Comparison of ENCODE assay signal across 8 mouse cellular contexts in genomic region chr16:8769065-8769464, GRCm38 (mm10). TPM values are rescaled to one million over a fixed set of nuclear protein-coding genes. Genes with fewer than 3 reads are reported as not detected.
DNase-seq lines count a peak whose midpoint lies in the region; ATAC-seq and TF ChIP-seq lines count a peak whose summit lies in the region.

No protein-coding gene starts in this region.

- H3K4me2 ChIP-seq in liver, embryonic 12.5 days, result peak overlapping the region; percentile 67

- H3K9me3 ChIP-seq in heart, embryonic 10.5 days, result no peaks in the 10 kb centered on the region
- no peaks in the 10 kb centered on the region for H3K9me3 ChIP-seq in liver, embryonic 12.5 days (replicated peaks)

- H3K9ac ChIP-seq in liver, embryonic 12.5 days, result peak overlapping the region; percentile 68

- H3K27me3 ChIP-seq in heart, embryonic 10.5 days (ENCODE audit: insufficient read depth, poor library complexity, severe bottlenecking), result 0 out of 2 replicates have a peak, but pooled peaks cover 6% of the 10 kb centered on the region
- peaks cover 10% of the 10 kb centered on the region; the same call in 1 of the 2 replicates for H3K27me3 ChIP-seq in liver, embryonic 12.5 days (replicated peaks)
- H3K27me3 ChIP-seq in splenic B cell, adult 2 months (ENCODE audit: control insufficient read depth, insufficient read depth, low read length, poor library complexity, severe bottlenecking), result no peaks in the 10 kb centered on the region

- H3K27ac ChIP-seq in embryonic fibroblast, embryonic 13.5 days (ENCODE audit: insufficient read depth, low read length), result no peak overlapping the region
- no peak overlapping the region for H3K27ac ChIP-seq in heart, embryonic 10.5 days
- peak overlapping the region; percentile 94 for H3K27ac ChIP-seq in liver, embryonic 12.5 days

- no peaks in the 10 kb centered on the region for H3K4me1 ChIP-seq in embryonic fibroblast, embryonic 13.5 days (ENCODE audit: control insufficient read depth, insufficient read depth, low read length)
- peaks cover 9% of the 10 kb centered on the region; the same call in 1 of the 2 replicates for H3K4me1 ChIP-seq in heart, embryonic 10.5 days
- H3K4me1 ChIP-seq in liver, embryonic 12.5 days, result peaks cover 69% of the 10 kb centered on the region

- H3K4me3 ChIP-seq in embryonic fibroblast, embryonic 13.5 days (ENCODE audit: insufficient read depth, low read length), result no peak overlapping the region
- no peak overlapping the region for H3K4me3 ChIP-seq in heart, embryonic 10.5 days
- H3K4me3 ChIP-seq in liver, embryonic 12.5 days, result no peak overlapping the region

- peak; percentile 77 for ATAC-seq in liver, embryonic 12.5 days

- no peak for TF ChIP-seq POLR2A in embryonic fibroblast, embryonic 13.5 days (IDR thresholded peaks at IDR 0.05; ENCODE audit: low read depth, low read length)

- 10% methylated on average over 10 of the region's 10 CpGs for WGBS in heart, embryonic 10.5 days
- 9% methylated on average over 10 of the region's 10 CpGs for WGBS in liver, embryonic 12.5 days (ENCODE audit: insufficient replicate concordance)

- peak; percentile 79; the same call in 1 of the 2 replicates for TF ChIP-seq CTCF in embryonic fibroblast, embryonic 13.5 days (IDR thresholded peaks at IDR 0.05; ENCODE audit: borderline replicate concordance, insufficient read depth, low read length)

- H3K36me3 ChIP-seq in heart, embryonic 10.5 days, result no peaks in the 10 kb centered on the region
- H3K36me3 ChIP-seq in liver, embryonic 12.5 days, result no peaks in the 10 kb centered on the region
- no peaks in the 10 kb centered on the region for H3K36me3 ChIP-seq in splenic B cell, adult 2 months (ENCODE audit: control insufficient read depth, insufficient read depth, low read length, poor library complexity, severe bottlenecking)

- peak; percentile 66 for DNase-seq in A20 (ENCODE audit: low read depth, low spot score)
- DNase-seq in adrenal gland, postnatal 25 days, result peak; percentile 72
- peak; percentile 90 for DNase-seq in heart, embryonic 10.5 days (ENCODE audit: low spot score)
- DNase-seq in kidney, adult 9 months, result peak; percentile 78
- peak; percentile 82 for DNase-seq in naive thymus-derived CD4-positive, alpha-beta T cell, adult 2 months (ENCODE audit: low read depth)
- DNase-seq in splenic B cell, adult 2 months (ENCODE audit: low read depth, low spot score), result peak; percentile 82

RNA-seq across cellular contexts. Expression of gene Usp7, which starts 23.0 kb away (rescaled TPM):
- total RNA-seq in adrenal gland, postnatal 25 days (2021), result 112 and 133 TPM in 2 replicates
- 86.8 and 118 TPM in 2 replicates for polyA plus RNA-seq in embryonic fibroblast, embryonic 13.5 days (2011; ENCODE audit: insufficient read length, low read depth, missing spikeins)
- 16.8 and 24.3 TPM in 2 replicates for polyA plus RNA-seq in heart, embryonic 10.5 days (2016; fragmentation: Nextera tagmentation; extraction: Ambion mirVana)
- 32.9 and 33.5 TPM in 2 replicates for polyA plus RNA-seq in liver, embryonic 12.5 days (2016; fragmentation: Nextera tagmentation; extraction: Ambion mirVana)
